Mouse (Mus musculus): ENCODE results near the gene Ly86.

Gene Ly86

GRCm38 (mm10) chr13:37434841-37435240, 89.8 kb downstream of the Ly86 start:
- Histone ChIP-seq H3K4me3 (replicated peaks; ENCODE audit: low read length) (peak overlapping the region; percentile 61), H3K27me3 (ENCODE audit: insufficient read depth, low read length) (no peaks in the 10 kb centered on the region; the same call in 1 of the 2 replicates), H3K4me1 (replicated peaks; ENCODE audit: low read depth, low read length) (peaks cover 85% of the 10 kb centered on the region), H3K9me3 (ENCODE audit: low read length) (no peaks in the 10 kb centered on the region), H3K36me3 (ENCODE audit: insufficient read depth, low read length) (no peaks in the 10 kb centered on the region)
- TF ChIP-seq NANOG (IDR thresholded peaks at IDR 0.05; ENCODE audit: borderline replicate concordance, low read length) (no peak), POU5F1 (IDR thresholded peaks at IDR 0.05; ENCODE audit: borderline replicate concordance, low read length) (no peak), CTCF (conservative IDR thresholded peaks at IDR 0.05; ENCODE audit: low read length) (no peak)

- H3K4me1 ChIP-seq (replicated peaks; ENCODE audit: low read depth, low read length) = peaks cover 86% of the 10 kb centered on the region
- no peaks in the 10 kb centered on the region for H3K9me3 ChIP-seq (ENCODE audit: low read length)
Measured at GRCm38 (mm10) chr13:37436267-37437013, 91.4 kb downstream of the Ly86 start.

GRCm38 (mm10) chr13:37438788-37439187, 93.8 kb downstream of the Ly86 start:
- TF ChIP-seq NANOG (IDR thresholded peaks at IDR 0.05; ENCODE audit: borderline replicate concordance, low read length) = no peak
- Histone ChIP-seq H3K4me1 (replicated peaks; ENCODE audit: low read depth, low read length) (peaks cover 92% of the 10 kb centered on the region), H3K27me3 (ENCODE audit: insufficient read depth, low read length) (no peaks in the 10 kb centered on the region; the same call in 1 of the 2 replicates), H3K36me3 (ENCODE audit: insufficient read depth, low read length) (no peaks in the 10 kb centered on the region), H3K9me3 (ENCODE audit: low read length) (no peaks in the 10 kb centered on the region), H3K4me3 (replicated peaks; ENCODE audit: low read length) (peak overlapping the region; percentile 62)

More at GRCm38 (mm10) chr13:37436267-37437013, 91.4 kb downstream of the Ly86 start:
- no peaks in the 10 kb centered on the region for H3K36me3 ChIP-seq (ENCODE audit: insufficient read depth, low read length)
- no peaks in the 10 kb centered on the region; the same call in 1 of the 2 replicates for H3K27me3 ChIP-seq (ENCODE audit: insufficient read depth, low read length)
- peak overlapping the region; percentile 74 for H3K4me3 ChIP-seq (replicated peaks; ENCODE audit: low read length)
- TF ChIP-seq NANOG (IDR thresholded peaks at IDR 0.05; ENCODE audit: borderline replicate concordance, low read length) (peak; percentile 75; the same call in 1 of the 2 replicates), CTCF (conservative IDR thresholded peaks at IDR 0.05; ENCODE audit: low read length) (no peak), POU5F1 (IDR thresholded peaks at IDR 0.05; ENCODE audit: borderline replicate concordance, low read length) (peak; percentile 88)

- H3K9me3 ChIP-seq (ENCODE audit: low read length) = no peaks in the 10 kb centered on the region
- TF ChIP-seq NANOG (IDR thresholded peaks at IDR 0.05; ENCODE audit: borderline replicate concordance, low read length) = peak; percentile 22; the same call in 1 of the 2 replicates
- no peak for TF ChIP-seq POU5F1 (IDR thresholded peaks at IDR 0.05; ENCODE audit: borderline replicate concordance, low read length)
- H3K4me3 ChIP-seq (replicated peaks; ENCODE audit: low read length) = peak overlapping the region; percentile 62
- peaks cover 88% of the 10 kb centered on the region for H3K4me1 ChIP-seq (replicated peaks; ENCODE audit: low read depth, low read length)
- H3K36me3 ChIP-seq (ENCODE audit: insufficient read depth, low read length) = no peaks in the 10 kb centered on the region
- H3K27me3 ChIP-seq (ENCODE audit: insufficient read depth, low read length) = no peaks in the 10 kb centered on the region; the same call in 1 of the 2 replicates
Measured at GRCm38 (mm10) chr13:37439477-37439876, 94.5 kb downstream of the Ly86 start.

- TF ChIP-seq NANOG (IDR thresholded peaks at IDR 0.05; ENCODE audit: borderline replicate concordance, low read length) = no peak
- no peak for TF ChIP-seq POU5F1 (IDR thresholded peaks at IDR 0.05; ENCODE audit: borderline replicate concordance, low read length)
- no peak for TF ChIP-seq CTCF (conservative IDR thresholded peaks at IDR 0.05; ENCODE audit: low read length)
- H3K36me3 ChIP-seq (ENCODE audit: insufficient read depth, low read length) = no peaks in the 10 kb centered on the region
- no peaks in the 10 kb centered on the region for H3K9me3 ChIP-seq (ENCODE audit: low read length)
- H3K4me3 ChIP-seq (replicated peaks; ENCODE audit: low read length) = peak overlapping the region; percentile 62
- H3K27me3 ChIP-seq (ENCODE audit: insufficient read depth, low read length) = no peaks in the 10 kb centered on the region; the same call in 1 of the 2 replicates
- peaks cover 83% of the 10 kb centered on the region for H3K4me1 ChIP-seq (replicated peaks; ENCODE audit: low read depth, low read length)
Measured at GRCm38 (mm10) chr13:37439941-37440340, 94.9 kb downstream of the Ly86 start.

GRCm38 (mm10) chr13:37440593-37441307, 95.7 kb downstream of the Ly86 start:
- no peaks in the 10 kb centered on the region for H3K36me3 ChIP-seq (ENCODE audit: insufficient read depth, low read length)
- H3K9me3 ChIP-seq (ENCODE audit: low read length) = no peaks in the 10 kb centered on the region
- no peaks in the 10 kb centered on the region; the same call in 1 of the 2 replicates for H3K27me3 ChIP-seq (ENCODE audit: insufficient read depth, low read length)
- TF ChIP-seq POU5F1 (IDR thresholded peaks at IDR 0.05; ENCODE audit: borderline replicate concordance, low read length) (no peak), CTCF (conservative IDR thresholded peaks at IDR 0.05; ENCODE audit: low read length) (no peak), NANOG (IDR thresholded peaks at IDR 0.05; ENCODE audit: borderline replicate concordance, low read length) (no peak)
- peak overlapping the region; percentile 62 for H3K4me3 ChIP-seq (replicated peaks; ENCODE audit: low read length)
- H3K4me1 ChIP-seq (replicated peaks; ENCODE audit: low read depth, low read length) = peaks cover 75% of the 10 kb centered on the region

GRCm38 (mm10) chr13:37442058-37442457, 97.0 kb downstream of the Ly86 start:
- Histone ChIP-seq H3K9me3 (ENCODE audit: low read length) (no peaks in the 10 kb centered on the region), H3K27me3 (ENCODE audit: insufficient read depth, low read length) (no peaks in the 10 kb centered on the region; the same call in 1 of the 2 replicates), H3K4me3 (replicated peaks; ENCODE audit: low read length) (no peak overlapping the region), H3K4me1 (replicated peaks; ENCODE audit: low read depth, low read length) (peaks cover 79% of the 10 kb centered on the region), H3K36me3 (ENCODE audit: insufficient read depth, low read length) (no peaks in the 10 kb centered on the region)
- TF ChIP-seq CTCF (conservative IDR thresholded peaks at IDR 0.05; ENCODE audit: low read length) = no peak
- TF ChIP-seq POU5F1 (IDR thresholded peaks at IDR 0.05; ENCODE audit: borderline replicate concordance, low read length) = no peak
- TF ChIP-seq NANOG (IDR thresholded peaks at IDR 0.05; ENCODE audit: borderline replicate concordance, low read length) = no peak

- Histone ChIP-seq H3K36me3 (ENCODE audit: insufficient read depth, low read length) (no peaks in the 10 kb centered on the region), H3K4me3 (replicated peaks; ENCODE audit: low read length) (no peak overlapping the region), H3K4me1 (replicated peaks; ENCODE audit: low read depth, low read length) (peaks cover 79% of the 10 kb centered on the region), H3K27me3 (ENCODE audit: insufficient read depth, low read length) (no peaks in the 10 kb centered on the region; the same call in 1 of the 2 replicates), H3K9me3 (ENCODE audit: low read length) (no peaks in the 10 kb centered on the region)
- no peak for TF ChIP-seq POU5F1 (IDR thresholded peaks at IDR 0.05; ENCODE audit: borderline replicate concordance, low read length)
Measured at GRCm38 (mm10) chr13:37442531-37442930, 97.5 kb downstream of the Ly86 start.
